Mouse (Mus musculus) kidney, postnatal 10 days (tissue): ENCODE results near the gene Stk11.

Experiments used
- DNase-seq: peaks from one replicate; pipeline ENCODE4 v3.0.0; 2021; ENCODE audit warnings: mixed read lengths

Gene Stk11

GRCm38 (mm10) chr10:80131952-80132350 lies 16.3 kb downstream of the Stk11 start:
- DNase-seq, result peak; percentile 38

GRCm38 (mm10) chr10:80133226-80133849 lies 17.7 kb downstream of the Stk11 start:
- DNase-seq, result peak; percentile 58

GRCm38 (mm10) chr10:80134421-80134820 lies 18.8 kb downstream of the Stk11 start:
- DNase-seq, result peak; percentile 45

GRCm38 (mm10) chr10:80135161-80135560 lies 19.6 kb downstream of the Stk11 start:
- DNase-seq, result no peak

- DNase-seq, result no peak
Observed at GRCm38 (mm10) chr10:80135641-80136040, 20.0 kb downstream of the Stk11 start.

- no peak for DNase-seq
Observed at GRCm38 (mm10) chr10:80136179-80136951, 20.8 kb downstream of the Stk11 start.

GRCm38 (mm10) chr10:80136952-80137625 lies 21.5 kb downstream of the Stk11 start:
- peak; percentile 56 for DNase-seq

GRCm38 (mm10) chr10:80137626-80138552 lies 22.3 kb downstream of the Stk11 start:
- no peak for DNase-seq

- DNase-seq, result peak; percentile 83
Observed at GRCm38 (mm10) chr10:80138553-80139438, 23.2 kb downstream of the Stk11 start, which contains the start of gene Atp5d. Gene Atp5d, plus strand, starts transcription at chr10:80138632.

- no peak for DNase-seq
Observed at GRCm38 (mm10) chr10:80139439-80139775, 23.8 kb downstream of the Stk11 start.

GRCm38 (mm10) chr10:80139975-80140665 lies 24.5 kb downstream of the Stk11 start:
- DNase-seq, result no peak

- DNase-seq, result no peak
Observed at GRCm38 (mm10) chr10:80140666-80141035, 25.0 kb downstream of the Stk11 start, which contains the start of gene Cbarp. Gene Cbarp, minus strand, starts transcription at chr10:80140835.

- DNase-seq, result peak; percentile 97
Observed at GRCm38 (mm10) chr10:80141243-80141642, 25.6 kb downstream of the Stk11 start.

- DNase-seq, result peak; percentile 98
Observed at GRCm38 (mm10) chr10:80141786-80142529, 26.4 kb downstream of the Stk11 start.

- peak; percentile 64 for DNase-seq
Observed at GRCm38 (mm10) chr10:80142530-80142925, 26.9 kb downstream of the Stk11 start.

GRCm38 (mm10) chr10:80143664-80144063 lies 28.1 kb downstream of the Stk11 start:
- DNase-seq, result no peak

- DNase-seq, result no peak
Observed at GRCm38 (mm10) chr10:80144159-80144558, 28.6 kb downstream of the Stk11 start.

GRCm38 (mm10) chr10:80144864-80145838 lies 29.5 kb downstream of the Stk11 start:
- peak; percentile 89 for DNase-seq

- peak; percentile 76 for DNase-seq
Observed at GRCm38 (mm10) chr10:80145896-80146295, 30.3 kb downstream of the Stk11 start.
